Mouse (Mus musculus) liver, embryonic 14.5 days (tissue): ENCODE measurements at regions not wholly inside any gene's neighbourhood (a gene's known extent, or its start where the extent isn't known, plus 50 kb on each side); places are given as distances from the start of the nearest gene placed in this dataset.

Experiments
- CTCF ChIP-seq: IDR thresholded peaks from 2 replicates; pipeline ENCODE4 v1.5.1; 2016; ENCODE audit warnings: antibody characterized with exemption, low read depth, control low read depth
- EP300 ChIP-seq: IDR thresholded peaks from 2 replicates; pipeline ENCODE4 v1.6.1; 2016; ENCODE audit warnings: antibody characterized with exemption, low read depth

- TF ChIP-seq CTCF (no peak), EP300 (no peak)
Observed at GRCm38 (mm10) chr16:53064151-53064550, 610.3 kb upstream of the Alcam start.
